Mouse (Mus musculus): Measurements from ENCODE around the gene Lum. TPM values are rescaled to one million over a fixed set of nuclear protein-coding genes. Genes with fewer than 3 reads are reported as not detected.

Gene Lum
- polyA plus RNA-seq, 1 experiment from 2014 or later, result 41.5 TPM

GRCm38 (mm10) chr10:97587159-97587558 is 22.2 kb downstream of the Lum start:
- Histone ChIP-seq H3K27ac (no peak overlapping the region), H3K36me3 (replicated peaks; ENCODE audit: control insufficient read depth, insufficient read depth) (no peaks in the 10 kb centered on the region), H3K4me1 (replicated peaks; ENCODE audit: control insufficient read depth, insufficient read depth, low read length) (no peaks in the 10 kb centered on the region), H3K27me3 (ENCODE audit: control insufficient read depth, insufficient read depth, low read length) (no peaks in the 10 kb centered on the region), H3K4me2 (replicated peaks) (no peak overlapping the region), H3K4me3 (replicated peaks; ENCODE audit: low read length) (no peak overlapping the region), H3K9ac (no peak overlapping the region), H3K9me3 (ENCODE audit: control insufficient read depth, low read length) (no peaks in the 10 kb centered on the region)
- ATAC-seq (ENCODE audit: low FRiP score), result no peak
- DNase-seq (ENCODE audit: low spot score), result no peak
- 88% methylated on average over 5 of the region's 5 CpGs for WGBS

GRCm38 (mm10) chr10:97589574-97589973 is 24.6 kb downstream of the Lum start:
- no peak overlapping the region for H3K4me3 ChIP-seq (replicated peaks; ENCODE audit: low read length)
- no peak for ATAC-seq (ENCODE audit: low FRiP score)
- no peaks in the 10 kb centered on the region for H3K4me1 ChIP-seq (replicated peaks; ENCODE audit: control insufficient read depth, insufficient read depth, low read length)
- no peaks in the 10 kb centered on the region for H3K27me3 ChIP-seq (ENCODE audit: control insufficient read depth, insufficient read depth, low read length)
- no peak for DNase-seq (ENCODE audit: low spot score)
- 90% methylated on average over 6 of the region's 6 CpGs for WGBS
- no peak overlapping the region for H3K9ac ChIP-seq
- no peak overlapping the region for H3K4me2 ChIP-seq (replicated peaks)
- H3K27ac ChIP-seq, result no peak overlapping the region
- H3K36me3 ChIP-seq (replicated peaks; ENCODE audit: control insufficient read depth, insufficient read depth), result no peaks in the 10 kb centered on the region
- no peaks in the 10 kb centered on the region for H3K9me3 ChIP-seq (ENCODE audit: control insufficient read depth, low read length)

DNA sequence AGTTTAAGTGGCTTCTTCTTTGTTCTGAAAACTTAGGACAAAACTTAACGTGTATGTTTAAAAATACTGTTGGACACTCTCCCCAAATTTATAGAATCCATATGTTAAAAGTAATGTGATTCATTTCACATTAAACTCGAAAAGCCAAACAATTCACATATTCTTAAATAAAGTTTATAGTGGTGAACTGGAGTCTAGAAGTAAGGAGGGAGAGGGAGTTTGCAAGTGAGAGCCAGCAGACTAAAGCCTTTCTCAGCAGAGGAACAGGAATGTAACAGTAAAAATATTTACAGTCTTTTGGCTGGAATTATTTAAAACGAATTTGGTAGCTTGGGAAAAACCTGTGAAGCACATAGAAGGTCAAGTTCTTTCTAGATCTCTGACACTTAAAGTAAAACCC is 26.1 kb downstream of the Lum start:
- no peak for ATAC-seq (ENCODE audit: low FRiP score)
- no peak overlapping the region for H3K4me2 ChIP-seq (replicated peaks)
- H3K27me3 ChIP-seq (ENCODE audit: control insufficient read depth, insufficient read depth, low read length), result no peaks in the 10 kb centered on the region
- 70% methylated on average over 3 of the region's 3 CpGs for WGBS
- H3K4me1 ChIP-seq (replicated peaks; ENCODE audit: control insufficient read depth, insufficient read depth, low read length), result no peaks in the 10 kb centered on the region
- no peak overlapping the region for H3K9ac ChIP-seq
- no peaks in the 10 kb centered on the region for H3K36me3 ChIP-seq (replicated peaks; ENCODE audit: control insufficient read depth, insufficient read depth)
- H3K4me3 ChIP-seq (replicated peaks; ENCODE audit: low read length), result no peak overlapping the region
- DNase-seq (ENCODE audit: low spot score), result no peak
- no peak overlapping the region for H3K27ac ChIP-seq
- no peaks in the 10 kb centered on the region for H3K9me3 ChIP-seq (ENCODE audit: control insufficient read depth, low read length)

DNA sequence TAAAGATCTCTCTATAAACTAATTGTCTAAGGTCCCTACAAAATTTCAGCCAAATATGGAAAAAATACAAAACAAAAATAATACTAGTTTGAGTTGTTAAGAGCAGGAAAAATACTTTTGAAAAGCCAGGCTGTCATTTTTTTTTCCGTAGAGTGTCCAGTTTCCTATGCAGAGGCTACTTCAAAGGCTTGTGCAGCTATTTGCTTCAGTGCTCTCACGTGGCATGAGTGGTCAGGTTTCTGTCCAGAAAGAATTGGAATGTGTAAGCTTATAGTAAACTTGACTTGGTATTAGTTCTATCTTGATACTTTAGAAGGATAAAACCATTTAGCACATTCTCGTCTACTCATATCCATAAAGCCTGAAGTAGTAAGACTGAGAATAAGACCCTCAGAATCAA is 26.8 kb downstream of the Lum start:
- H3K9me3 ChIP-seq (ENCODE audit: control insufficient read depth, low read length), result no peaks in the 10 kb centered on the region
- no peaks in the 10 kb centered on the region for H3K36me3 ChIP-seq (replicated peaks; ENCODE audit: control insufficient read depth, insufficient read depth)
- no peaks in the 10 kb centered on the region for H3K27me3 ChIP-seq (ENCODE audit: control insufficient read depth, insufficient read depth, low read length)
- no peak for DNase-seq (ENCODE audit: low spot score)
- no peak overlapping the region for H3K27ac ChIP-seq
- H3K4me2 ChIP-seq (replicated peaks), result no peak overlapping the region
- ATAC-seq (ENCODE audit: low FRiP score), result no peak
- 76% methylated on average over 3 of the region's 3 CpGs for WGBS
- H3K9ac ChIP-seq, result no peak overlapping the region
- H3K4me1 ChIP-seq (replicated peaks; ENCODE audit: control insufficient read depth, insufficient read depth, low read length), result no peaks in the 10 kb centered on the region
- H3K4me3 ChIP-seq (replicated peaks; ENCODE audit: low read length), result no peak overlapping the region

GRCm38 (mm10) chr10:97595680-97596079 is 30.8 kb downstream of the Lum start:
- H3K27me3 ChIP-seq (ENCODE audit: control insufficient read depth, insufficient read depth, low read length), result no peaks in the 10 kb centered on the region
- H3K27ac ChIP-seq, result no peak overlapping the region
- no peak overlapping the region for H3K4me3 ChIP-seq (replicated peaks; ENCODE audit: low read length)
- DNase-seq (ENCODE audit: low spot score) (no peak), ATAC-seq (ENCODE audit: low FRiP score) (no peak)
- no peak overlapping the region for H3K9ac ChIP-seq
- no peak overlapping the region for H3K4me2 ChIP-seq (replicated peaks)
- H3K9me3 ChIP-seq (ENCODE audit: control insufficient read depth, low read length), result no peaks in the 10 kb centered on the region
- H3K36me3 ChIP-seq (replicated peaks; ENCODE audit: control insufficient read depth, insufficient read depth), result no peaks in the 10 kb centered on the region
- H3K4me1 ChIP-seq (replicated peaks; ENCODE audit: control insufficient read depth, insufficient read depth, low read length), result no peaks in the 10 kb centered on the region
- WGBS, result 87% methylated on average over 1 of the region's 1 CpGs

- Histone ChIP-seq H3K9ac (no peak overlapping the region), H3K4me2 (replicated peaks) (no peak overlapping the region), H3K9me3 (ENCODE audit: control insufficient read depth, low read length) (no peaks in the 10 kb centered on the region), H3K36me3 (replicated peaks; ENCODE audit: control insufficient read depth, insufficient read depth) (no peaks in the 10 kb centered on the region), H3K27ac (no peak overlapping the region), H3K4me1 (replicated peaks; ENCODE audit: control insufficient read depth, insufficient read depth, low read length) (no peaks in the 10 kb centered on the region), H3K27me3 (ENCODE audit: control insufficient read depth, insufficient read depth, low read length) (no peaks in the 10 kb centered on the region), H3K4me3 (replicated peaks; ENCODE audit: low read length) (no peak overlapping the region)
- DNase-seq (ENCODE audit: low spot score), result no peak
- 0 out of 2 replicates have a peak, but pooled peaks have one; percentile 43 for ATAC-seq (ENCODE audit: low FRiP score)
- 66% methylated on average over 4 of the region's 4 CpGs for WGBS
Observed at GRCm38 (mm10) chr10:97601744-97602143, 36.8 kb downstream of the Lum start.

- Histone ChIP-seq H3K27ac (no peak overlapping the region), H3K4me2 (replicated peaks) (no peak overlapping the region), H3K9me3 (ENCODE audit: control insufficient read depth, low read length) (no peaks in the 10 kb centered on the region), H3K4me3 (replicated peaks; ENCODE audit: low read length) (no peak overlapping the region), H3K9ac (no peak overlapping the region), H3K27me3 (ENCODE audit: control insufficient read depth, insufficient read depth, low read length) (no peaks in the 10 kb centered on the region), H3K4me1 (replicated peaks; ENCODE audit: control insufficient read depth, insufficient read depth, low read length) (no peaks in the 10 kb centered on the region), H3K36me3 (replicated peaks; ENCODE audit: control insufficient read depth, insufficient read depth) (no peaks in the 10 kb centered on the region)
- no peak for DNase-seq (ENCODE audit: low spot score)
- no peak for ATAC-seq (ENCODE audit: low FRiP score)
Observed at GRCm38 (mm10) chr10:97603256-97603655, 38.3 kb downstream of the Lum start.

GRCm38 (mm10) chr10:97606579-97606978 is 41.7 kb downstream of the Lum start, which contains the start of gene Kera:
Kera (plus strand) TSS chr10:97606879.
- 77% methylated on average over 2 of the region's 2 CpGs for WGBS
- no peak within 1 kb of the TSS for H3K4me2 ChIP-seq (replicated peaks)
- H3K36me3 ChIP-seq (replicated peaks; ENCODE audit: control insufficient read depth, insufficient read depth), result no peaks in the 10 kb centered on the region
- ATAC-seq (ENCODE audit: low FRiP score) (no peak), DNase-seq (ENCODE audit: low spot score) (no peak)
- H3K27me3 ChIP-seq (ENCODE audit: control insufficient read depth, insufficient read depth, low read length), result no peaks in the 10 kb centered on the region
- H3K4me1 ChIP-seq (replicated peaks; ENCODE audit: control insufficient read depth, insufficient read depth, low read length), result no peaks in the 10 kb centered on the region
- H3K4me3 ChIP-seq (replicated peaks; ENCODE audit: low read length), result no peak within 1 kb of the TSS
- no peak within 1 kb of the TSS for H3K9ac ChIP-seq
- no peaks in the 10 kb centered on the region for H3K9me3 ChIP-seq (ENCODE audit: control insufficient read depth, low read length)
- H3K27ac ChIP-seq, result no peak within 1 kb of the TSS

Measured in hindbrain, embryonic 14.5 days (tissue).